Mouse (Mus musculus): ENCODE measurements around the gene Chn2. TPM values are rescaled to one million over a fixed set of nuclear protein-coding genes. Genes with fewer than 3 reads are reported as not detected.

Chn2 gene
- polyA plus RNA-seq, 1 experiment = 9.5 TPM

DNA sequence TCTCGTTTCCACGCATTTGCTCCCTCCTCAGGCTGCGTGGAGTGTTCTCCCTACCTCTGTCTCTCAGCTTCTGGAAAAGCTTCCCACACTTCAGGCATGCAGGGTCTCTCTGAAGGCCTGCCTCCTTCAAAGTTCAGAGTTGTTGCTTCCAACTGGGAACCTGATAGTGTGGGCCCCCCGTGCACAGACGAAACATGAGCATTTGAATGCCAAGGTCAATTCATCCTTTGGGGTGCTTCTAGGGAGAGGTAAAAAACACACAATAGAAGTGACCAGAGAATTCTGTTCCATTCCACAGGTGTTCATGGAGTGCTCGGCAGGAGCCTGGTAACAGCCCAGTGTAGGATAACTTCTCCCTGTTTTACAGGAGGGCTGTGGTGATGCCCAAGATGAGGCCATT is 44.7 kb downstream of the Chn2 start:
- H3K36me3 ChIP-seq (replicated peaks; ENCODE audit: low read length) = peaks cover 7% of the 10 kb centered on the region
- TF ChIP-seq GATA1 (IDR thresholded peaks at IDR 0.05; ENCODE audit: borderline replicate concordance, low read length) (no peak), FLI1 (IDR thresholded peaks at IDR 0.05; ENCODE audit: low read length) (no peak)
- H3K27me3 ChIP-seq (replicated peaks) = no peaks in the 10 kb centered on the region
- no peak overlapping the region for H3K4me3 ChIP-seq (replicated peaks)
- H3K4me1 ChIP-seq = peaks cover 62% of the 10 kb centered on the region
- no peaks in the 10 kb centered on the region for H3K9me3 ChIP-seq

DNA sequence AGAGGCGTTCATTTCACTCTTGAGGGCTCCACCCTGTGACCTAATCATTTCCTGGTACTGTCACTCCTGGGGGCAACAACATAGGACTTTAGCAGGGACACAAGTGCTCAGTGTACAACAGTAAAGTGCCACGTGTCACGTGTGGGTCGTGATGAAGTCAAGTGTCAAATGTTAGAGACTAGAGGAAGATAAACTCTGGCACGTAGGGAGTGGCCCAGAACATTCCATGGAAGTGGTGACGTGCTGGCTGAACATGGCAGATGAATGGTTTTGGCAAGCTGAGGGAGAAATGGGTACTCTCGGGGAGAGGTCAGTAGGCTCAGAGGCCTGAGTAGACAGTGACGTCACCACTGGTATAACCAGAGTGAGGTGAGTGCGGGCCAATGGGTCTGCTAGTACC is 45.7 kb downstream of the Chn2 start:
- H3K27me3 ChIP-seq (replicated peaks) = no peaks in the 10 kb centered on the region
- no peak for TF ChIP-seq FLI1 (IDR thresholded peaks at IDR 0.05; ENCODE audit: low read length)
- no peak for TF ChIP-seq GATA1 (IDR thresholded peaks at IDR 0.05; ENCODE audit: borderline replicate concordance, low read length)
- H3K36me3 ChIP-seq (replicated peaks; ENCODE audit: low read length) = peaks cover 5% of the 10 kb centered on the region
- H3K4me1 ChIP-seq = peaks cover 67% of the 10 kb centered on the region
- H3K9me3 ChIP-seq = no peaks in the 10 kb centered on the region
- H3K4me3 ChIP-seq (replicated peaks) = no peak overlapping the region

DNA sequence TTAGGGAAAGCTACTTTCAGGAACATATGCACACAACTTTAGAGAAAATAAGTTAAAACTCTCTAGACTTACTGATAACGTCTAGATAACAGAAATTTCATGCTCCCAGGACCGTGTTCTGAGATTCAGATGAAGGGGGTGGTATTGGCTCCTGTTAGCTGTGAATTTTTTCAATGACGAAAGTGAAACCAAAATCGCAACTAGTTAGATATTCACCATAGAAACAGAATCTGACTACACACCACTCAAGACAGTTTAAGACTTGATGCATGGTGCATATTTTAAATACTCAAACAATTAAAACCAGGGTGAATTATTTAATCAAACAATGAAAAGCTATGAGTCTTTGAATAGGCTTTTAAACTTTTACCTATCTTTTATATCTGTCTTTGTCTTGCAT is 48.8 kb downstream of the Chn2 start:
- peaks cover 63% of the 10 kb centered on the region for H3K4me1 ChIP-seq
- no peak overlapping the region for H3K4me3 ChIP-seq (replicated peaks)
- no peaks in the 10 kb centered on the region for H3K9me3 ChIP-seq
- H3K27me3 ChIP-seq (replicated peaks) = no peaks in the 10 kb centered on the region
- no peaks in the 10 kb centered on the region for H3K36me3 ChIP-seq (replicated peaks; ENCODE audit: low read length)
- TF ChIP-seq FLI1 (IDR thresholded peaks at IDR 0.05; ENCODE audit: low read length) (no peak), GATA1 (IDR thresholded peaks at IDR 0.05; ENCODE audit: borderline replicate concordance, low read length) (no peak)

DNA sequence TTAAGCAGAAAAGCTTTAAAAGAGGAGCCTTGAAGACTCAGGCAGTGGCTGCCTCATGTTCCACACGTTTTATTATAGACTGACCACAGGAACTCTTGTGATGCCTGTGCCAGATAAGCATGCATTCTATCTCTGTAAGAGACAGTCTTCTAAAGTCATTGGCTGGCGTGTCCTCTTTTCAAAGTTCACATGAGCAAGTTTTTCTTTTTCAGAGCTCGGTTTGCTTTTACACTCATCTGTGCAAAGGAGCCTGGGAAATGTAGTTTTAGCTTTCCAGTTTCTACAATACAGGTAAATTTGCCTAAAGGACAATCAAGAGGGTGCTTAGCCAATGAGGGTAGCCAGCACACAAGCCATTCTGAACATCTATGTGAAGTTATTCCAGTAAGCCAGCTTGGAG is 51.5 kb downstream of the Chn2 start:
- no peaks in the 10 kb centered on the region for H3K27me3 ChIP-seq (replicated peaks)
- H3K9me3 ChIP-seq = no peaks in the 10 kb centered on the region
- peaks cover 55% of the 10 kb centered on the region for H3K4me1 ChIP-seq
- no peak overlapping the region for H3K4me3 ChIP-seq (replicated peaks)
- H3K36me3 ChIP-seq (replicated peaks; ENCODE audit: low read length) = no peaks in the 10 kb centered on the region
- TF ChIP-seq FLI1 (IDR thresholded peaks at IDR 0.05; ENCODE audit: low read length) (no peak), GATA1 (IDR thresholded peaks at IDR 0.05; ENCODE audit: borderline replicate concordance, low read length) (no peak)

DNA sequence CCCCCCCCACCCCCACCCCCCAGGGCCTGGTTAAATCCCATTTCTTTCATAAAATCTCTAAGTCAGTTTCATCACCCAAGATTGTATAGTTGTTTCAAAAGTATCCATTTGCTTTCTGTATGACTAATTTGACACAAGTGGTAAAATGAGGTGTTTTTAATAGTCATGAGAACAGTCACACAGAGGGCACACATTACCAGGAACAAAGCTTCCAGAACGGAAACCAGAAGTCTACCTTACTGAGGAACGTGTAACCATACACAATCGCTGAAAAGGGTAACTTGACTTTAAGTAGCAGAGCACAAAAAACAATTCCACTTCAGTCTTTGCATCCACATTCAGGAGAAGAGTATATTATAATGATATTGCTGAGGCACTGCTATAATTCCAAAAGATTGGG is 53.6 kb downstream of the Chn2 start:
- Histone ChIP-seq H3K4me3 (replicated peaks) (no peak overlapping the region), H3K4me1 (peaks cover 46% of the 10 kb centered on the region), H3K36me3 (replicated peaks; ENCODE audit: low read length) (peaks cover 3% of the 10 kb centered on the region), H3K27me3 (replicated peaks) (no peaks in the 10 kb centered on the region), H3K9me3 (no peaks in the 10 kb centered on the region)
- TF ChIP-seq GATA1 (IDR thresholded peaks at IDR 0.05; ENCODE audit: borderline replicate concordance, low read length) = no peak
- TF ChIP-seq FLI1 (IDR thresholded peaks at IDR 0.05; ENCODE audit: low read length) = no peak

DNA sequence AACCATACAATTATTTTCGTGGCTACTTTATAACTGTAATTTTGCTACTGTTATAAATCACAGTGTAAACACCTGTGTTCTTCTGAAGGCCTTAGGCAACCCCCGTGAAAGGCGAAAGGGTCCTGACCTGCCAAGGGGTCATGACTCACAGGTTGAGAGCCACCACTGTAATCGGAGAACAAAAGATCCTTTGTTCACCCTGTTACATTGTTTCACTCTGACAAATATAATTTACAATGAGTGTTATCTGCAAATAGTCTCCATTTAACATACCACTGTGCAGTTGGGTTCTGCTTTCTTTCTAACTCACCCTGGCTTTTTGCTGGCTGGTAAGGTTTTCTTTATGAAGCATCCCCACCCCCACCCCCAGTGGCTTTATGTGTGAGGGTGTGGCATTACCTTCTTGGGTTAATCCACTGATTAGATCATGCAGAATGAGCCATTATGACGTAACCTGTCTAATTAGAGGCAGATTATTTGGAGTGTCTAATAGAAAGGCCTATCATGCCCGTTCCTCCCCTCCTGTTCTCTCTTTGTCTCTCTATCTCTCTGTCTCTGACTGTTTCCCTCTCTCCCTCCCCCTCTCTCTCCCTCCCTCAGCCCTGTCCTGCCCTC is 56.9 kb downstream of the Chn2 start:
- Histone ChIP-seq H3K36me3 (replicated peaks; ENCODE audit: low read length) (peaks cover 3% of the 10 kb centered on the region), H3K4me1 (peaks cover 29% of the 10 kb centered on the region), H3K9me3 (no peaks in the 10 kb centered on the region), H3K4me3 (replicated peaks) (no peak overlapping the region), H3K27me3 (replicated peaks) (no peaks in the 10 kb centered on the region)
- TF ChIP-seq FLI1 (IDR thresholded peaks at IDR 0.05; ENCODE audit: low read length) (no peak), GATA1 (IDR thresholded peaks at IDR 0.05; ENCODE audit: borderline replicate concordance, low read length) (no peak)

DNA sequence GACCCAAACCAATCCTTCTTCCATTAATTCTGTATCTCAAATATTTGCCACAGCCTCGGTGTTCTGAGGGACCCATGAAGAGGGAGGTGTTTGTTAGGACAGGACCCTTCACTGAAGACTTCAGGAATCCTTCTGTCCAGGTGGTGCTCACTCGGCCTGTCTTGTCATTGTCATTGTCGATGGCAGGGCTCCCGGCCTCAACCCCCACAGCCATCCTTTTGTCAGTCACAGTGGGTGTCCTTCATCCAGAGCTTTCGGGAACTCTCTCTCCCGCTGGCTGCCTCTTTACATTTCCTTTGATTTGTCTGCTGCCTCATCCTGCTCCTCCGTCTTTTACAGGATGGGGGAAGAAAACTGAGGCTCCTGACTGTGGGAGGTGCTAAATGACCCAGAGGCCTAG is 57.5 kb downstream of the Chn2 start:
- Histone ChIP-seq H3K9me3 (no peaks in the 10 kb centered on the region), H3K27me3 (replicated peaks) (no peaks in the 10 kb centered on the region), H3K4me1 (peaks cover 24% of the 10 kb centered on the region), H3K36me3 (replicated peaks; ENCODE audit: low read length) (peaks cover 3% of the 10 kb centered on the region), H3K4me3 (replicated peaks) (no peak overlapping the region)
- TF ChIP-seq FLI1 (IDR thresholded peaks at IDR 0.05; ENCODE audit: low read length) = no peak
- TF ChIP-seq GATA1 (IDR thresholded peaks at IDR 0.05; ENCODE audit: borderline replicate concordance, low read length) = no peak

DNA sequence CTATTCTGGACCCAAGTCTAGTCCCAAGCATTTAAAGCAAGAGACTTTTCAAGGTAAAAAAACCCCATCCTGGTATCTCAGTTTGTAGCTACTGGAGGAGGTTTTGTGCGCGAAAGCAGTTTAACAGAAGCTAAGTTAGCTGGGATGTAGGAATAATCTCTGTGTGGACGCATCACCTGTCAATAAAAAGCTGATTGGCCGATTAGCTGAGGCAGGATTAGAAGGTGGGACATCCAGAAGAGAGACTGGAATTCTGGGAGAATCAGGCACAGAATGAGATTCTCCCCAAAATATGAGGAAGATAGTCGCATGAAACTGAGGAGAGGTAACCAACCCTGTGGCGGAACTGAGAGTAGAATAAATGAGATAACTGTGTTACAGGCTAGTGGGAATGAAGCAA is 59.0 kb downstream of the Chn2 start:
- no peak overlapping the region for H3K4me3 ChIP-seq (replicated peaks)
- peaks cover 3% of the 10 kb centered on the region for H3K36me3 ChIP-seq (replicated peaks; ENCODE audit: low read length)
- peaks cover 30% of the 10 kb centered on the region for H3K4me1 ChIP-seq
- no peaks in the 10 kb centered on the region for H3K27me3 ChIP-seq (replicated peaks)
- TF ChIP-seq GATA1 (IDR thresholded peaks at IDR 0.05; ENCODE audit: borderline replicate concordance, low read length) (no peak), FLI1 (IDR thresholded peaks at IDR 0.05; ENCODE audit: low read length) (no peak)
- no peaks in the 10 kb centered on the region for H3K9me3 ChIP-seq

DNA sequence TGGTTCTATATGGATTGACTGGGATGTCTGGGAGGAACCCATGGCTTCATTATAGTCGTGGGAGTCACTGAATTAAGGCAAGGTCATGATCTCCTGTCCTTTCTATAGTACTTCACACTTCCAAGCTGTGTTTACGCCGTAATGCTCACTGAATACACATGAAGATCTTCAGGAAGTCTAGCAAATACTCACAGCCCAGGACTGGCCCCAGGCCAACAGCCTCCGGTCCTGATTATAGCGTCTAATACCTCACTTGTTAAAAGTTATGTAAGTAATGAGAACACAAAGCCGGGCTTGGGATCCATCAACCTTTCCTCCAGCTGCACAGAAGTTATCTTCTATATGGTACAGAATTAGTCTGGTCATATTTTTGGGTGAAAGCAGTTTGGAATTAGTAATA is 60.3 kb downstream of the Chn2 start:
- Histone ChIP-seq H3K27me3 (replicated peaks) (peaks cover 1% of the 10 kb centered on the region), H3K9me3 (no peaks in the 10 kb centered on the region), H3K4me3 (replicated peaks) (no peak overlapping the region), H3K4me1 (peaks cover 40% of the 10 kb centered on the region), H3K36me3 (replicated peaks; ENCODE audit: low read length) (peaks cover 3% of the 10 kb centered on the region)
- TF ChIP-seq FLI1 (IDR thresholded peaks at IDR 0.05; ENCODE audit: low read length) (no peak), GATA1 (IDR thresholded peaks at IDR 0.05; ENCODE audit: borderline replicate concordance, low read length) (no peak)

DNA sequence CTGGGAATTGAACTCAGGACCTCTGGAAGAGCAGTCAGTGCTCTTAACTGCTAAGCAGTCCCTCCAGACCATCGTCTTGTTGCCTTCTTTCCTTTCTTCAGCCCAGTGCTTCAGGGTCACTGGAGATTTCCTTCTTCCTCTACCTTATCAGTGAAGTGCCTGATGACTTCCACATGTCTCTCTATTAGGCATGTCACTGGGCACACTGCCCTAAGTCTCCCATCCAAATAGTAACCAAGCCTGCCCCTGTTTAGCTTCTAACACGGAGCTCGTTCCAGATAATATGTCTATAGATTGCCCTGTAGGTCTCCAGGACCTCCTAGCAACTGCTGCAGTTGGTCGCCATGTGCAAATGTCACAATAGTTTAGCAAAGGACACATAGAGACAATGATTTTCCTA is 62.9 kb downstream of the Chn2 start:
- H3K27me3 ChIP-seq (replicated peaks) = peaks cover 1% of the 10 kb centered on the region

More for the DNA sequence above, 62.9 kb downstream of the Chn2 start:
- Histone ChIP-seq H3K36me3 (replicated peaks; ENCODE audit: low read length) (peaks cover 3% of the 10 kb centered on the region), H3K4me1 (peaks cover 51% of the 10 kb centered on the region), H3K9me3 (no peaks in the 10 kb centered on the region), H3K4me3 (replicated peaks) (no peak overlapping the region)
- TF ChIP-seq GATA1 (IDR thresholded peaks at IDR 0.05; ENCODE audit: borderline replicate concordance, low read length) = no peak
